Mouse (Mus musculus): ENCODE measurements around the gene Itprid2. TPM values are rescaled to one million over a fixed set of nuclear protein-coding genes. Genes with fewer than 3 reads are reported as not detected.

The Itprid2 gene
- polyA plus RNA-seq, 1 experiment from 2014 or later = 7.6 TPM

GRCm38 (mm10) chr2:79638924-79639323 lies 3.8 kb downstream of the Itprid2 start:
- DNase-seq (ENCODE audit: low spot score) (no peak), ATAC-seq (replicated peaks; ENCODE audit: low FRiP score) (no peak)
- H3K9me3 ChIP-seq (ENCODE audit: control insufficient read depth, low read length) = no peaks in the 10 kb centered on the region

GRCm38 (mm10) chr2:79646237-79646688 lies 11.1 kb downstream of the Itprid2 start:
- Histone ChIP-seq H3K4me1 (replicated peaks; ENCODE audit: control insufficient read depth, insufficient read depth, low read length) (peaks cover 4% of the 10 kb centered on the region; the same call in 1 of the 2 replicates), H3K9me3 (ENCODE audit: control insufficient read depth, low read length) (no peaks in the 10 kb centered on the region), H3K9ac (ENCODE audit: low read depth, low read length) (no peak overlapping the region), H3K36me3 (ENCODE audit: control insufficient read depth, insufficient read depth, low read length) (peaks cover 10% of the 10 kb centered on the region; the same call in 1 of the 2 replicates), H3K27ac (ENCODE audit: low read depth, low read length) (no peak overlapping the region), H3K4me2 (no peak overlapping the region), H3K4me3 (ENCODE audit: low read depth, low read length) (no peak overlapping the region), H3K27me3 (replicated peaks; ENCODE audit: control insufficient read depth, insufficient read depth, low read length) (no peaks in the 10 kb centered on the region)
- DNase-seq (ENCODE audit: low spot score) (no peak), ATAC-seq (replicated peaks; ENCODE audit: low FRiP score) (peak; percentile 43)
- 47% methylated on average over 4 of the region's 4 CpGs for WGBS

More at GRCm38 (mm10) chr2:79638924-79639323, 3.8 kb downstream of the Itprid2 start:
- no peak overlapping the region for H3K4me3 ChIP-seq (ENCODE audit: low read depth, low read length)
- H3K27ac ChIP-seq (ENCODE audit: low read depth, low read length) = no peak overlapping the region
- H3K4me1 ChIP-seq (replicated peaks; ENCODE audit: control insufficient read depth, insufficient read depth, low read length) = 0 out of 2 replicates have a peak, but pooled peaks cover 3% of the 10 kb centered on the region
- H3K9ac ChIP-seq (ENCODE audit: low read depth, low read length) = no peak overlapping the region
- no peak overlapping the region for H3K4me2 ChIP-seq
- H3K27me3 ChIP-seq (replicated peaks; ENCODE audit: control insufficient read depth, insufficient read depth, low read length) = no peaks in the 10 kb centered on the region
- WGBS = 78% methylated on average over 4 of the region's 4 CpGs
- peaks cover 4% of the 10 kb centered on the region; the same call in 1 of the 2 replicates for H3K36me3 ChIP-seq (ENCODE audit: control insufficient read depth, insufficient read depth, low read length)

- H3K4me3 ChIP-seq (ENCODE audit: low read depth, low read length) = no peak overlapping the region
- 64% methylated on average over 4 of the region's 4 CpGs for WGBS
- ATAC-seq (replicated peaks; ENCODE audit: low FRiP score) = no peak
- DNase-seq (ENCODE audit: low spot score) = no peak
- no peaks in the 10 kb centered on the region for H3K9me3 ChIP-seq (ENCODE audit: control insufficient read depth, low read length)
- H3K36me3 ChIP-seq (ENCODE audit: control insufficient read depth, insufficient read depth, low read length) = peaks cover 9% of the 10 kb centered on the region; the same call in 1 of the 2 replicates
- H3K4me2 ChIP-seq = no peak overlapping the region
- peaks cover 4% of the 10 kb centered on the region; the same call in 1 of the 2 replicates for H3K4me1 ChIP-seq (replicated peaks; ENCODE audit: control insufficient read depth, insufficient read depth, low read length)
- no peak overlapping the region for H3K27ac ChIP-seq (ENCODE audit: low read depth, low read length)
- H3K9ac ChIP-seq (ENCODE audit: low read depth, low read length) = no peak overlapping the region
- no peaks in the 10 kb centered on the region for H3K27me3 ChIP-seq (replicated peaks; ENCODE audit: control insufficient read depth, insufficient read depth, low read length)
These were observed 11.9 kb downstream of the Itprid2 start for GRCm38 (mm10) chr2:79647094-79647493.

GRCm38 (mm10) chr2:79647728-79648127 lies 12.6 kb downstream of the Itprid2 start:
- H3K4me1 ChIP-seq (replicated peaks; ENCODE audit: control insufficient read depth, insufficient read depth, low read length) = peaks cover 4% of the 10 kb centered on the region; the same call in 1 of the 2 replicates
- no peak for DNase-seq (ENCODE audit: low spot score)
- no peaks in the 10 kb centered on the region for H3K27me3 ChIP-seq (replicated peaks; ENCODE audit: control insufficient read depth, insufficient read depth, low read length)
- no peak overlapping the region for H3K4me3 ChIP-seq (ENCODE audit: low read depth, low read length)
- H3K27ac ChIP-seq (ENCODE audit: low read depth, low read length) = no peak overlapping the region
- H3K9ac ChIP-seq (ENCODE audit: low read depth, low read length) = no peak overlapping the region
- H3K9me3 ChIP-seq (ENCODE audit: control insufficient read depth, low read length) = no peaks in the 10 kb centered on the region
- no peak overlapping the region for H3K4me2 ChIP-seq
- H3K36me3 ChIP-seq (ENCODE audit: control insufficient read depth, insufficient read depth, low read length) = peaks cover 6% of the 10 kb centered on the region; the same call in 1 of the 2 replicates
- ATAC-seq (replicated peaks; ENCODE audit: low FRiP score) = no peak
- WGBS = 51% methylated on average over 2 of the region's 2 CpGs

- ATAC-seq (replicated peaks; ENCODE audit: low FRiP score) (no peak), DNase-seq (ENCODE audit: low spot score) (no peak)
- H3K4me3 ChIP-seq (ENCODE audit: low read depth, low read length) = no peak overlapping the region
- WGBS = 78% methylated on average over 3 of the region's 3 CpGs
- no peaks in the 10 kb centered on the region for H3K9me3 ChIP-seq (ENCODE audit: control insufficient read depth, low read length)
- no peak overlapping the region for H3K4me2 ChIP-seq
- no peaks in the 10 kb centered on the region for H3K27me3 ChIP-seq (replicated peaks; ENCODE audit: control insufficient read depth, insufficient read depth, low read length)
- no peaks in the 10 kb centered on the region for H3K36me3 ChIP-seq (ENCODE audit: control insufficient read depth, insufficient read depth, low read length)
- H3K9ac ChIP-seq (ENCODE audit: low read depth, low read length) = no peak overlapping the region
- no peak overlapping the region for H3K27ac ChIP-seq (ENCODE audit: low read depth, low read length)
- peaks cover 4% of the 10 kb centered on the region; the same call in 1 of the 2 replicates for H3K4me1 ChIP-seq (replicated peaks; ENCODE audit: control insufficient read depth, insufficient read depth, low read length)
These were observed 16.0 kb downstream of the Itprid2 start for GRCm38 (mm10) chr2:79651185-79651584.

GRCm38 (mm10) chr2:79651701-79652100 lies 16.5 kb downstream of the Itprid2 start:
- Histone ChIP-seq H3K4me3 (ENCODE audit: low read depth, low read length) (no peak overlapping the region), H3K4me1 (replicated peaks; ENCODE audit: control insufficient read depth, insufficient read depth, low read length) (peaks cover 4% of the 10 kb centered on the region; the same call in 1 of the 2 replicates), H3K27me3 (replicated peaks; ENCODE audit: control insufficient read depth, insufficient read depth, low read length) (no peaks in the 10 kb centered on the region), H3K9ac (ENCODE audit: low read depth, low read length) (no peak overlapping the region), H3K9me3 (ENCODE audit: control insufficient read depth, low read length) (no peaks in the 10 kb centered on the region), H3K4me2 (no peak overlapping the region), H3K36me3 (ENCODE audit: control insufficient read depth, insufficient read depth, low read length) (no peaks in the 10 kb centered on the region), H3K27ac (ENCODE audit: low read depth, low read length) (no peak overlapping the region)
- DNase-seq (ENCODE audit: low spot score) = no peak
- ATAC-seq (replicated peaks; ENCODE audit: low FRiP score) = no peak
- 85% methylated on average over 3 of the region's 3 CpGs for WGBS

- Histone ChIP-seq H3K4me3 (ENCODE audit: low read depth, low read length) (no peak overlapping the region), H3K9ac (ENCODE audit: low read depth, low read length) (no peak overlapping the region), H3K4me2 (no peak overlapping the region), H3K9me3 (ENCODE audit: control insufficient read depth, low read length) (no peaks in the 10 kb centered on the region), H3K27ac (ENCODE audit: low read depth, low read length) (no peak overlapping the region), H3K4me1 (replicated peaks; ENCODE audit: control insufficient read depth, insufficient read depth, low read length) (no peaks in the 10 kb centered on the region), H3K27me3 (replicated peaks; ENCODE audit: control insufficient read depth, insufficient read depth, low read length) (no peaks in the 10 kb centered on the region), H3K36me3 (ENCODE audit: control insufficient read depth, insufficient read depth, low read length) (peaks cover 7% of the 10 kb centered on the region; the same call in 1 of the 2 replicates)
- WGBS = 91% methylated on average over 4 of the region's 4 CpGs
- ATAC-seq (replicated peaks; ENCODE audit: low FRiP score) = no peak
- DNase-seq (ENCODE audit: low spot score) = no peak
These were observed 17.4 kb downstream of the Itprid2 start for GRCm38 (mm10) chr2:79652502-79652901.

GRCm38 (mm10) chr2:79653093-79653808 lies 18.1 kb downstream of the Itprid2 start:
- no peak overlapping the region for H3K4me3 ChIP-seq (ENCODE audit: low read depth, low read length)
- H3K4me2 ChIP-seq = no peak overlapping the region
- H3K4me1 ChIP-seq (replicated peaks; ENCODE audit: control insufficient read depth, insufficient read depth, low read length) = no peaks in the 10 kb centered on the region
- DNase-seq (ENCODE audit: low spot score) = no peak
- H3K9ac ChIP-seq (ENCODE audit: low read depth, low read length) = no peak overlapping the region
- peak; percentile 49; the same call in 1 of the 2 replicates for ATAC-seq (replicated peaks; ENCODE audit: low FRiP score)
- no peak overlapping the region for H3K27ac ChIP-seq (ENCODE audit: low read depth, low read length)
- 70% methylated on average over 6 of the region's 6 CpGs for WGBS
- H3K36me3 ChIP-seq (ENCODE audit: control insufficient read depth, insufficient read depth, low read length) = peaks cover 11% of the 10 kb centered on the region; the same call in 1 of the 2 replicates
- H3K9me3 ChIP-seq (ENCODE audit: control insufficient read depth, low read length) = no peaks in the 10 kb centered on the region
- no peaks in the 10 kb centered on the region for H3K27me3 ChIP-seq (replicated peaks; ENCODE audit: control insufficient read depth, insufficient read depth, low read length)

GRCm38 (mm10) chr2:79653809-79654164 lies 18.6 kb downstream of the Itprid2 start:
- DNase-seq (ENCODE audit: low spot score) (no peak), ATAC-seq (replicated peaks; ENCODE audit: low FRiP score) (no peak)
- H3K27me3 ChIP-seq (replicated peaks; ENCODE audit: control insufficient read depth, insufficient read depth, low read length) = no peaks in the 10 kb centered on the region
- no peaks in the 10 kb centered on the region for H3K4me1 ChIP-seq (replicated peaks; ENCODE audit: control insufficient read depth, insufficient read depth, low read length)
- WGBS = 87% methylated on average over 2 of the region's 2 CpGs
- no peaks in the 10 kb centered on the region for H3K9me3 ChIP-seq (ENCODE audit: control insufficient read depth, low read length)
- no peak overlapping the region for H3K4me3 ChIP-seq (ENCODE audit: low read depth, low read length)
- no peak overlapping the region for H3K27ac ChIP-seq (ENCODE audit: low read depth, low read length)
- peaks cover 11% of the 10 kb centered on the region; the same call in 1 of the 2 replicates for H3K36me3 ChIP-seq (ENCODE audit: control insufficient read depth, insufficient read depth, low read length)
- no peak overlapping the region for H3K9ac ChIP-seq (ENCODE audit: low read depth, low read length)
- no peak overlapping the region for H3K4me2 ChIP-seq
